Mouse (Mus musculus): ENCODE results near the gene Gm5767.

- TF ChIP-seq POLR2A (IDR thresholded peaks at IDR 0.05; ENCODE audit: extremely low read depth, insufficient read depth, low read length) (no peak), CTCF (IDR thresholded peaks at IDR 0.05; ENCODE audit: low read depth, low read length) (no peak)
Observed at GRCm38 (mm10) chr16:8668386-8668785, 12.2 kb upstream of the Gm5767 start.
